ENCODE assay signal across 7 mouse cellular contexts in genomic region chr13:13393228-13394095, GRCm38 (mm10). TPM values are rescaled to one million over a fixed set of nuclear protein-coding genes. Genes with fewer than 3 reads are reported as not detected.
DNase-seq lines count a peak whose midpoint lies in the region; ATAC-seq lines count a peak whose summit lies in the region.
"Not testable (repeated sequence)": the region's sequence is repeated elsewhere in the genome, so short reads cannot be mapped to it uniquely, and the experiment has no call there.

Gene Gpr137b, minus strand, starts transcription at chr13:13394014.

- H3K27ac ChIP-seq in embryonic facial prominence, embryonic 15.5 days (replicated peaks); macrophage: not testable (repeated sequence)

- peak within 1 kb of the TSS; percentile 43 for H3K4me3 ChIP-seq in embryonic facial prominence, embryonic 15.5 days (replicated peaks)
- H3K4me3 ChIP-seq in macrophage (ENCODE audit: inconsistent target): peak within 1 kb of the TSS; percentile 26

- intact Hi-C loops in left cerebral cortex, postnatal 14 days (cut with DNase I): not testable (repeated sequence)

- not testable (repeated sequence) for H3K9ac ChIP-seq in embryonic facial prominence, embryonic 15.5 days

- not testable (repeated sequence) for H3K4me1 ChIP-seq in embryonic facial prominence, embryonic 15.5 days

- peak within 1 kb of the TSS; percentile 61 for H3K4me2 ChIP-seq in embryonic facial prominence, embryonic 15.5 days (replicated peaks)

- not testable (repeated sequence) for H3K27me3 ChIP-seq in embryonic facial prominence, embryonic 15.5 days

- not testable (repeated sequence) for H3K36me3 ChIP-seq in embryonic facial prominence, embryonic 15.5 days; macrophage (ENCODE audit: inconsistent target)

- peak in 1 of 2 experiments; percentile 13 for DNase-seq in adrenal gland, postnatal 4 days (ENCODE audit: low spot score in 2 of 2)
- peak; percentile 44 for DNase-seq in heart, adult 8-10 months (ENCODE audit: low spot score)
- peak; percentile 60 for DNase-seq in kidney, adult 11 months
- peak; percentile 34 to 53 for DNase-seq in left cerebral cortex, postnatal 14 days (ENCODE audit: low spot score in 2 of 2)
- DNase-seq in retina, postnatal 7 days (ENCODE audit: low read depth, low spot score): peak; percentile 24

- ATAC-seq in embryonic facial prominence, embryonic 15.5 days (ENCODE audit: insufficient number of reproducible peaks, low FRiP score, low TSS enrichment, low read depth): peak; percentile 87

- H3K79me2 ChIP-seq in macrophage (ENCODE audit: inconsistent target): peaks cover 19% of the 10 kb centered on the region

- under 1% methylated on average over 60 of the region's 78 CpGs for WGBS in embryonic facial prominence, embryonic 15.5 days
- WGBS in macrophage (ENCODE audit: missing documents): no CpG with 5 or more reads among the region's 78 CpGs

- not testable (repeated sequence) for H3K9me3 ChIP-seq in embryonic facial prominence, embryonic 15.5 days (replicated peaks)

RNA-seq across cellular contexts. Expression of gene Gpr137b, which starts in this region (rescaled TPM):
- 10 to 100 TPM; 31.7 to 33.8 TPM for total RNA-seq in adrenal gland, postnatal 4 days (2021)
- 12.7 and 14.2 TPM in 2 replicates for polyA plus RNA-seq in embryonic facial prominence, embryonic 15.5 days (2015; fragmentation: Nextera tagmentation; extraction: Ambion mirVana)
- 10 to 100 TPM in 1 of 4 experiments, 1 to 10 TPM in 3; 5.7 to 10.4 (median 6.7) TPM for total RNA-seq in heart, adult 8-10 months (2022)
- total RNA-seq in left cerebral cortex, postnatal 14 days (2021): 10 to 100 TPM; 17.0 to 19.2 TPM
- 100 to 1,000 TPM in 25 of 26 experiments, 10 to 100 TPM in 1; 88.1 to 699 (median 290) TPM for total RNA-seq in macrophage (2018; cell fraction: chromatin; rRNA removed)
- total RNA-seq in macrophage (2018; cell fraction: cytosol; rRNA removed): 100 to 1,000 TPM in 15 of 26 experiments, 10 to 100 TPM in 11; 45.2 to 177 (median 117) TPM
- total RNA-seq in macrophage (2018; cell fraction: nucleus; rRNA removed): 100 to 1,000 TPM in 24 of 26 experiments, 10 to 100 TPM in 2; 90.1 to 539 (median 258) TPM
- polyA plus RNA-seq in macrophage (2018): 92.6 to 114 TPM (median 113 TPM) in 3 replicates
